Mouse (Mus musculus) kidney, adult 2 months (tissue): ENCODE data around the gene Htra2. TPM values are rescaled to one million over a fixed set of nuclear protein-coding genes. Genes with fewer than 3 reads are reported as not detected.

Experiments
- DNase-seq: peaks from one replicate; pipeline ENCODE4 v3.0.0; 2021
- H3K27ac ChIP-seq: fragments of 200-500 bp; 2 replicates; pipeline ENCODE4 v1.5.1; 2012; ENCODE audit warnings: low read depth, low read length, control low read depth, inconsistent platforms; ENCODE audit not compliant: insufficient read depth
- H3K27me3 ChIP-seq: fragments of 200-500 bp; replicated peaks from 2 replicates; pipeline ENCODE4 v1.6.1; 2012; ENCODE audit warnings: mild to moderate bottlenecking, moderate library complexity, low read length, inconsistent platforms; ENCODE audit not compliant: control insufficient read depth, insufficient read depth
- H3K36me3 ChIP-seq: fragments of 200-500 bp; 2 replicates; pipeline ENCODE4 v1.6.1; 2012; ENCODE audit warnings: mild to moderate bottlenecking, moderate library complexity, low read length, inconsistent platforms; ENCODE audit not compliant: control insufficient read depth, insufficient read depth
- H3K4me1 ChIP-seq: fragments of 200-500 bp; 2 replicates; pipeline ENCODE4 v1.6.1; 2011; ENCODE audit warnings: low read length; ENCODE audit not compliant: control insufficient read depth, insufficient read depth
- H3K4me3 ChIP-seq: fragments of 200-500 bp; 2 replicates; pipeline ENCODE4 v1.5.1; 2011; ENCODE audit warnings: mild to moderate bottlenecking, low read depth, low read length, control low read depth; ENCODE audit not compliant: insufficient read depth
- CTCF ChIP-seq: fragments of 200-500 bp; conservative IDR thresholded peaks from 2 replicates; pipeline ENCODE4 v1.5.1; 2011; ENCODE audit warnings: low read depth, mild to moderate bottlenecking, control low read depth, low read length, moderate library complexity, mixed read lengths; ENCODE audit not compliant: insufficient read depth, insufficient read length
- POLR2A ChIP-seq: fragments of 200-500 bp; IDR thresholded peaks from one replicate; pipeline ENCODE4 v1.6.1; 2011; ENCODE audit warnings: low read depth, low read length, control low read depth
- WGBS: fragments of 180-500 bp; shearing (Covaris S2); methylation state at CpG from one replicate; pipeline ENCODE4 v1.1.7; 2018; 5-methylcytosine and 5-hydroxymethylcytosine counted together
- polyA plus RNA-seq: library from polyadenylated mRNA; depleted of rRNA; stranded (reverse); fragments of >200 nt; gene quantifications from 2 replicates; pipeline ENCODE4 v1.2.3, GENCODE M21; 2012

The Htra2 gene
- polyA plus RNA-seq, 1 experiment, result 40.2 TPM

DNA sequence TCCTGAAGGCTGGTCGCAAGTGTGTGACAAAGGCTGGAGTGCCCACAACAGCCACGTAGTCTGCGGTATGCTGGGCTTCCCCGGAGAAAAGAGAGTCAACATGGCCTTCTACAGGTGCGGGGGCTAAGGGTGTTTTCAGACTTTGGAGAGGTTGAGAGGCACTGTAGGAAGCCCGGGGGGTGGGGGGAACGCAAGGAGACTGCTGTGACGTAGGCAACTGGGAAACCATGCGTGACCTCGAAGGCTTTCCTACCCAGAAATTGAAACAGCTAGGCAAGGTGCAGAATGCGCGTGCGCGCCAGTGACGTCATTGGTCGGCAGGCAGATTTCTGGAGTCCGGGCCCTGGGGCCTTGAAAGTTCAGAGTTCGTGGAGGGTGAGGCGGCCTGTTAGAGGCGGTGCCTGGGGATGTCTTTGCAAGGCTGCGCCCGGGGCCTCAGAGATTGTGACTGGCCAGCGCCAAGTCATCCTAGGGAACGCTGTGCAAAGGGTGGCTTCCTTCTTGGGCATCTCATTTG is 16.5 kb downstream of the Htra2 start:
- Histone ChIP-seq H3K27ac (no peak overlapping the region), H3K36me3 (no peaks in the 10 kb centered on the region), H3K4me1 (peaks cover 2% of the 10 kb centered on the region; the same call in 1 of the 2 replicates), H3K27me3 (no peaks in the 10 kb centered on the region), H3K4me3 (peak overlapping the region; percentile 24; the same call in 1 of the 2 replicates)
- peak; percentile 97 for DNase-seq
- WGBS, result 15% methylated on average over 24 of the region's 24 CpGs
- TF ChIP-seq CTCF (no peak), POLR2A (no peak)

DNA sequence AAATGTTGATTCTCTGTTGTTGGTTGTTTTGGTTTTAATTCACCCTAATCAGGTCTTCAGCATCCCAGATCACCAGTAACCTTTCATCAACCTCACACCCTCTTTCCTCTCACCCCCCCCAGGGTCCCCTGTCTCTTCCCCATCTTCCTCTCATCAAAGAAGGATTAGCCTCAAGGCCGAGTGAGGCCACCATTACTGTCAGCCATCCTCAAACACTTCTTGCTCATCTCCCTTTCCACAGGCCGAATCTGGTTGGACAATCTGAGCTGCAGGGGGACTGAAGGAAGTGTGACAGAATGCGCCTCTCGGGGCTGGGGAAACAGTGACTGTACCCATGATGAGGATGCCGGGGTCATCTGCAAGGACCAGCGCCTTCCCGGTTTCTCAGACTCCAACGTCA is 17.9 kb downstream of the Htra2 start:
- no peak overlapping the region for H3K27ac ChIP-seq
- no peaks in the 10 kb centered on the region for H3K27me3 ChIP-seq
- H3K4me3 ChIP-seq, result no peak overlapping the region
- no peak for TF ChIP-seq CTCF
- TF ChIP-seq POLR2A, result no peak
- no peak for DNase-seq
- WGBS, result 88% methylated on average over 8 of the region's 8 CpGs
- peaks cover 2% of the 10 kb centered on the region; the same call in 1 of the 2 replicates for H3K4me1 ChIP-seq
- no peaks in the 10 kb centered on the region for H3K36me3 ChIP-seq

DNA sequence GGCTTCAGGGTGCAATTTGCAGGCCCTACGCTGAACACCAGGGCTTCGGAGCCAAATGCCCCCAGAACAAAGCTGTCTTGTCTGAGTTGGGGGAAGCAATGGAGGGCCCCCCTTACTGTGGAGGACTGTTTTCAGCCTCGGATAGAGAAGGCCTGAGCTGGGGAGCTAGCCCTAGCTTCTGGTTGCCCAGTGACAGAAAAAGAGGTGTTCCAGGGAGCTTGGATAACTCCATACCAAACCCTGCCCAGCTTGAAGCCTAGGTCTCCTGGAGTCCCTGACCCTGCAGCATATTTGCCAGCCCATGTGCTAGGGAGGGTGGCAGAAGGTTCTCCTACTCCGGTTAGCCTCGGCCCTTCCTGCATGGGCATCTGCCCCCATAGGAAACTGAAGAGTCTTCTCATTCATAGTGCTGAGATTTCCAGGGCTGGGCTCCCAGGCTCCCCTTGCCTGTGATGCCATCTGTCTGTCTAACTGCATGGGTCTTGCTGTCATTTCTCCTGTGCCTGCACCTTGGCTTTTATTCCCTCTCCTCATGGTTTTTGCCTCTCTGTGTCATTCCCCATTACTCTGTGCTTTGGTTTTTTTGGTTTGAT is 20.5 kb downstream of the Htra2 start:
- no peaks in the 10 kb centered on the region for H3K36me3 ChIP-seq
- TF ChIP-seq CTCF (no peak), POLR2A (no peak)
- 48% methylated on average over 5 of the region's 5 CpGs for WGBS
- H3K4me1 ChIP-seq, result peaks cover 2% of the 10 kb centered on the region; the same call in 1 of the 2 replicates
- H3K4me3 ChIP-seq, result peak overlapping the region; percentile 66
- no peak for DNase-seq
- no peak overlapping the region for H3K27ac ChIP-seq
- H3K27me3 ChIP-seq, result no peaks in the 10 kb centered on the region

GRCm38 (mm10) chr6:83033249-83034185 is 21.6 kb downstream of the Htra2 start, which contains the start of the genes Dok1 and Loxl3:
Gene Dok1 (minus strand): TSS chr6:83033471.
Gene Loxl3 (plus strand): TSS chr6:83034173.
- peak; percentile 71 for DNase-seq
- no peak for TF ChIP-seq CTCF
- TF ChIP-seq POLR2A, result no peak
- no peaks in the 10 kb centered on the region for H3K27me3 ChIP-seq
- 1% methylated on average over 51 of the region's 51 CpGs for WGBS
- peaks cover 2% of the 10 kb centered on the region; the same call in 1 of the 2 replicates for H3K4me1 ChIP-seq
- H3K27ac ChIP-seq, result peak within 1 kb of the TSS; percentile 68
- no peaks in the 10 kb centered on the region for H3K36me3 ChIP-seq
- H3K4me3 ChIP-seq, result peak within 1 kb of the TSS; percentile 66

- H3K36me3 ChIP-seq, result no peaks in the 10 kb centered on the region
- H3K27me3 ChIP-seq, result no peaks in the 10 kb centered on the region
- TF ChIP-seq POLR2A (no peak), CTCF (no peak)
- DNase-seq, result peak; percentile 29
- WGBS, result under 1% methylated on average over 31 of the region's 31 CpGs
- no peaks in the 10 kb centered on the region for H3K4me1 ChIP-seq
- peak overlapping the region; percentile 66 for H3K4me3 ChIP-seq
- no peak overlapping the region for H3K27ac ChIP-seq
Observed at GRCm38 (mm10) chr6:83032769-83033191, 22.3 kb downstream of the Htra2 start.

DNA sequence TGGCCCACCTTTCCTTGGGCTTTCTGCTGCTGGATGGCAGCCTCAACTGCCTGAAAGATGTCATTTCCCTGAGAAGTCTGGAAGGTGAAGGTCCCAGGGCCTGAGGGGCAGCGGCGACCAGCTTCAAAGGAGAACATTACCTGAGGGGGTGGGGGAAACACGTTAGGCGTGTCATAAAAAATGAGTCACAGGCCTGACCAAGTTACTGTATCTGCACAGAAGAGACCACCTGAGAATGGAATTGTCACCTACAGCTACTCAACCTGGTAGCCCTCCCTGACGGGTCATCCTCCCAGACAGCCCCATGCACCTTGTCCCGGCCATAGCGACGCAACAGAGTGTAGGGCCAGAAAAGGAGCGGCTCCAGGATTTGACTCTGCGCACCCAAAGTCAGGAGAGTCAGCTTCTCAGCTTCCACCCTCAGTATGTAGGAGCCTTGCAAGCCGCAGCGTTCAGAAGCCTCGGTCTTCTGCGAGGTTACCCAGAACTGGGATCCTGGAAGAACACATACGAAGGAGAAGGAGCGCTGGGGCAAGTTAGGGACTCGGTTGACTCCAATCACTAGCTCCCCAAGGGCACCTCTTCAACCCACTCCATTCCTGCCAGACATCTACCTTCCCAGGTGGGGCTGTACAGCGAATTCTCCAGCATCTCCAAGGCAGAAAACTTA is 23.0 kb downstream of the Htra2 start:
- H3K27ac ChIP-seq, result no peak overlapping the region
- no peak overlapping the region for H3K4me3 ChIP-seq
- no peak for DNase-seq
- whole genome bisulfite sequencing, result 75% methylated on average over 18 of the region's 18 CpGs
- no peak for TF ChIP-seq POLR2A
- TF ChIP-seq CTCF, result no peak
- no peaks in the 10 kb centered on the region for H3K4me1 ChIP-seq
- no peaks in the 10 kb centered on the region for H3K27me3 ChIP-seq
- no peaks in the 10 kb centered on the region for H3K36me3 ChIP-seq
